Mouse (Mus musculus) testis, adult 2 months (tissue): ENCODE measurements at regions not wholly inside any gene's neighbourhood (a gene's known extent, or its start where the extent isn't known, plus 50 kb on each side); places are given as distances from the start of the nearest gene placed in this dataset.

ENCODE experiments used
- H3K27ac ChIP-seq: fragments of 200-500 bp; 2 replicates; pipeline ENCODE4 v1.5.1; 2012; ENCODE audit warnings: low read depth, low read length; ENCODE audit not compliant: control insufficient read depth, insufficient read depth
- H3K27me3 ChIP-seq: fragments of 200-500 bp; 2 replicates; pipeline ENCODE4 v1.6.1; 2012; ENCODE audit warnings: mild to moderate bottlenecking, low read length, moderate library complexity; ENCODE audit not compliant: control insufficient read depth, insufficient read depth
- H3K36me3 ChIP-seq: fragments of 200-500 bp; 2 replicates; pipeline ENCODE4 v1.6.1; 2012; ENCODE audit warnings: mild to moderate bottlenecking, low read length; ENCODE audit not compliant: control insufficient read depth, insufficient read depth
- H3K4me1 ChIP-seq: fragments of 200-500 bp; 2 replicates; pipeline ENCODE4 v1.6.1; 2012; ENCODE audit warnings: low read length; ENCODE audit not compliant: control insufficient read depth, insufficient read depth
- H3K4me3 ChIP-seq: fragments of 200-500 bp; 2 replicates; pipeline ENCODE4 v1.5.1; 2012; ENCODE audit warnings: low read depth, mild to moderate bottlenecking, low read length, moderate library complexity, mixed read lengths; ENCODE audit not compliant: control insufficient read depth
- CTCF ChIP-seq: fragments of 200-500 bp; IDR thresholded peaks from 2 replicates; pipeline ENCODE4 v1.5.1; 2012; ENCODE audit warnings: low read depth, mild to moderate bottlenecking, inconsistent platforms, low read length, moderate library complexity; ENCODE audit not compliant: control insufficient read depth, insufficient read depth, insufficient replicate concordance
- POLR2A ChIP-seq: fragments of 200-500 bp; IDR thresholded peaks from 2 replicates; pipeline ENCODE4 v1.6.1; 2012; ENCODE audit warnings: low read depth, mild to moderate bottlenecking, inconsistent platforms, low read length, moderate library complexity; ENCODE audit not compliant: control insufficient read depth

DNA sequence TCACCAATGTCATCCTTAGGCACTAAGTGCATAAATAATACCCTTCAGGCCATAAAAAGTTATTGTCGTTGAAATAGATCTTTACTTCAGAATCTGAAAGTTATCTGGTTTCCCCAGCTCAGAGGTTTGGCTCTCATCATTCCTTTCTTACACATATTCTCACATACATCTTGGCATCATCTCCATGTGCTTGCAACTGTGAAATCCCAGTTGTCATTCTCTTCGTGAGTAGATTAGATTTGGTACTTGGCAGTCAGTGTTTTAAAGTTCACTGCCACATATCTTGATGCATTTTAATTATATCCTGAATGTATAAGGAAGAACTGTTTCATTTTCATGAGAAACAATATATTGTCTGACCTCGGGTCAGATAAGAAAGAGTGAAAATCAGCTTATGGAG lies 1006.3 kb downstream of the Olfm4 start:
- H3K27me3 ChIP-seq = no peaks in the 10 kb centered on the region
- TF ChIP-seq POLR2A (no peak), CTCF (no peak)
- no peak overlapping the region for H3K27ac ChIP-seq
- H3K36me3 ChIP-seq = no peaks in the 10 kb centered on the region
- H3K4me3 ChIP-seq = no peak overlapping the region
- H3K4me1 ChIP-seq = no peaks in the 10 kb centered on the region

- no peak for TF ChIP-seq CTCF
- no peak for TF ChIP-seq POLR2A
- H3K27ac ChIP-seq = no peak overlapping the region
- H3K36me3 ChIP-seq = no peaks in the 10 kb centered on the region
- H3K4me3 ChIP-seq = no peak overlapping the region
- H3K27me3 ChIP-seq = no peaks in the 10 kb centered on the region
- H3K4me1 ChIP-seq = no peaks in the 10 kb centered on the region
Observed at GRCm38 (mm10) chr14:80990679-80991286, 1006.9 kb downstream of the Olfm4 start.

GRCm38 (mm10) chr14:80999030-80999429 lies 1015.1 kb downstream of the Olfm4 start:
- no peak overlapping the region for H3K27ac ChIP-seq
- TF ChIP-seq CTCF (no peak), POLR2A (no peak)
- no peak overlapping the region for H3K4me3 ChIP-seq
- no peaks in the 10 kb centered on the region for H3K27me3 ChIP-seq
- H3K36me3 ChIP-seq = no peaks in the 10 kb centered on the region
- no peaks in the 10 kb centered on the region for H3K4me1 ChIP-seq

DNA sequence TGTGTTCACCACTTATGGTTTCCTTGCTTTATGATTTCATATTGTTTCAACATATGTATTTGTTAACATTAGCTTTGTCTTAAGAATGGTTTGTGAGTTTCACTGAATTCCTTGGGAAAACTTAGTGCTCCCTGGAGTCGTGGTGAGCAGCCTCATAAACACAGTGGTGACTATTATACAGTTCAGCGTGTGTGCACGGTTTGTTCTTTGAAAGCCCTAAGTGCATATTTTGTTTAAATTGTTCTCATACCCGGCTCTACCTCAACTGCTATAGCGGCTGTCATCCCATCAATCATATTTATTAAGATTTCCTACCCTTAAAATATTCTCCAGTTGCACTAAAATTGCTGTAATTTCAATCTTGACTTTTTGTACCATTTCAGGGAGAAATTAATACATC lies 1029.3 kb downstream of the Olfm4 start:
- Histone ChIP-seq H3K4me1 (no peaks in the 10 kb centered on the region), H3K27ac (no peak overlapping the region), H3K27me3 (no peaks in the 10 kb centered on the region), H3K4me3 (no peak overlapping the region), H3K36me3 (no peaks in the 10 kb centered on the region)
- TF ChIP-seq POLR2A = no peak

GRCm38 (mm10) chr14:81031475-81031874 lies 1047.6 kb downstream of the Olfm4 start:
- TF ChIP-seq CTCF (no peak), POLR2A (no peak)
- Histone ChIP-seq H3K27ac (no peak overlapping the region), H3K4me3 (no peak overlapping the region), H3K27me3 (no peaks in the 10 kb centered on the region), H3K36me3 (no peaks in the 10 kb centered on the region), H3K4me1 (no peaks in the 10 kb centered on the region)

GRCm38 (mm10) chr14:81037635-81038034 lies 1053.8 kb downstream of the Olfm4 start:
- TF ChIP-seq POLR2A (no peak), CTCF (no peak)
- H3K27ac ChIP-seq = no peak overlapping the region
- peak overlapping the region; percentile 40 for H3K4me3 ChIP-seq
- no peaks in the 10 kb centered on the region for H3K36me3 ChIP-seq
- H3K4me1 ChIP-seq = no peaks in the 10 kb centered on the region
- no peaks in the 10 kb centered on the region for H3K27me3 ChIP-seq

DNA sequence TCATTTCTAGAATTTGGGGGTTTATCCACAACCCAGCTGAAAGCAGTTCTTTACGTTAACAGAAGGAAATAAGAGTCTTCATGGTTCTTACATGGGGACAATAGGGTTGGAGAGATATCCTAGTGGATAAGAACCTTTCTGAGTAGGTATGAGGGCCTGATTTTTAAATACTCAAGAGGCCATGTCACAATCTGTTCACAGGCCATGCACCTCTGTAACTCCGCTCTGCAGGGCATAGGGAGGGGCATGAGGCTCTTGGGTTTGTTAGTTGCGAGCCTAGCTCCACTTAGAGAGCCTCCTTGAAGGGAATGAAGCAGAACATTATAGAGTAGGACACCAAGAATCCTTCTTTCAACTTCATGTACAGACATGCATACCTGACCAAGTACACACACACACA lies 1054.2 kb downstream of the Olfm4 start:
- H3K4me1 ChIP-seq = no peaks in the 10 kb centered on the region
- H3K27ac ChIP-seq = no peak overlapping the region
- no peak for TF ChIP-seq CTCF
- TF ChIP-seq POLR2A = no peak
- peak overlapping the region; percentile 40 for H3K4me3 ChIP-seq
- H3K36me3 ChIP-seq = no peaks in the 10 kb centered on the region
- no peaks in the 10 kb centered on the region for H3K27me3 ChIP-seq
